Mouse (Mus musculus): ENCODE data around the gene Rab4a. TPM values are rescaled to one million over a fixed set of nuclear protein-coding genes. Genes with fewer than 3 reads are reported as not detected.

The Rab4a gene
- polyA plus RNA-seq, 1 experiment from 2014 or later = 55.3 TPM

DNA sequence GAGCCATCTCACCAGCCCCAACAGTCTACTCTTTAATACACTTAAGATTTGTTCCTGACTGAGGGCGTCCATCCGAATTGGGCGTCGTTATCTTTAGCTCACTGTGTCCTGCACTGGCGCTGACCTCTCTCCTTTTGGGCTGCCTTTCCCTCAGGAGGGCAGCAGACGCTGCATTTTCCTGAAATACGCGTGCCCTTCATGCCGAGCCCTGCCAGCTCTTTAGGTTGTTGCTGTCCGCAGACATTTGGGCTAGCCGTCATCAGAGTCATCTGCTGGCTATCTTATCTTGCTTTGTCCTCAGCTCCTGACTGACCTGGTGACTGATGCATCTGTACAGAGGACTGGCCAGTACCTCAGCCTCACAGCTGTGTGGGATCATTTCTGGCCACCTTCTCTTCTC, 9.5 kb downstream of the Rab4a start:
- ATAC-seq (ENCODE audit: low FRiP score, low read depth) = no peak
- Histone ChIP-seq H3K4me1 (no peaks in the 10 kb centered on the region), H3K27ac (replicated peaks) (no peak overlapping the region), H3K4me2 (replicated peaks) (no peak overlapping the region), H3K9ac (replicated peaks) (no peak overlapping the region), H3K27me3 (no peaks in the 10 kb centered on the region), H3K9me3 (no peaks in the 10 kb centered on the region), H3K4me3 (no peak overlapping the region), H3K36me3 (peaks cover 13% of the 10 kb centered on the region)
- WGBS = 92% methylated on average over 11 of the region's 11 CpGs

- no peaks in the 10 kb centered on the region for H3K4me1 ChIP-seq
- no peaks in the 10 kb centered on the region for H3K9me3 ChIP-seq
- peaks cover 21% of the 10 kb centered on the region for H3K36me3 ChIP-seq
- no peak overlapping the region for H3K4me2 ChIP-seq (replicated peaks)
- 96% methylated on average over 8 of the region's 8 CpGs for WGBS
- H3K27me3 ChIP-seq = no peaks in the 10 kb centered on the region
- no peak for ATAC-seq (ENCODE audit: low FRiP score, low read depth)
- no peak overlapping the region for H3K27ac ChIP-seq (replicated peaks)
- H3K4me3 ChIP-seq = no peak overlapping the region
- H3K9ac ChIP-seq (replicated peaks) = no peak overlapping the region
These were observed 11.2 kb downstream of the Rab4a start for GRCm38 (mm10) chr8:123816939-123817338.

- Histone ChIP-seq H3K36me3 (peaks cover 25% of the 10 kb centered on the region), H3K4me2 (replicated peaks) (no peak overlapping the region), H3K4me3 (no peak overlapping the region), H3K27me3 (no peaks in the 10 kb centered on the region), H3K27ac (replicated peaks) (no peak overlapping the region), H3K9ac (replicated peaks) (no peak overlapping the region), H3K9me3 (no peaks in the 10 kb centered on the region), H3K4me1 (no peaks in the 10 kb centered on the region)
- WGBS = 93% methylated on average over 11 of the region's 11 CpGs
- ATAC-seq (ENCODE audit: low FRiP score, low read depth) = no peak
These were observed 12.0 kb downstream of the Rab4a start for GRCm38 (mm10) chr8:123817747-123818146.

- Histone ChIP-seq H3K27ac (replicated peaks) (no peak overlapping the region), H3K9ac (replicated peaks) (no peak overlapping the region), H3K36me3 (peaks cover 39% of the 10 kb centered on the region), H3K27me3 (no peaks in the 10 kb centered on the region), H3K9me3 (0 out of 2 replicates have a peak, but pooled peaks cover 3% of the 10 kb centered on the region), H3K4me1 (no peaks in the 10 kb centered on the region), H3K4me3 (no peak overlapping the region), H3K4me2 (replicated peaks) (no peak overlapping the region)
- no peak for ATAC-seq (ENCODE audit: low FRiP score, low read depth)
- WGBS = 96% methylated on average over 19 of the region's 19 CpGs
These were observed 14.2 kb downstream of the Rab4a start for GRCm38 (mm10) chr8:123819683-123820610.

DNA sequence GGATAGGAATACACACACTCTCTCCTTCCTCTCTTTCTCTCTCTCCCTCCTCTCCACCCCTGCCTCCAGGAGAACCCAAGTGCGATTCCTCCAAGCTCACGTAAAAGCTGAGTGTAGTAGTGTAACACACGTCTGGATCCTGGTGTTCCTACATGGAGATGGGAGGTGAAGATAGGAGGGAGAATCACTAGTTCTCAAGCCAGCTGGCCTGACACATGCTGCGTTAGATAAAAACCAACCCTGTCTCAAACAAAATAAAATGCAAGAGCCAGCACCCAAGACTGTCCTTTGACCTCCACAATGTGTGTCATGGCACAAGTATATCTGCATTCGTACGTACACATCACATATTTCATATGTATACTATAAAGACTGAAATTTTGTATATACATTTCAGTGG, 15.0 kb downstream of the Rab4a start:
- no peak overlapping the region for H3K9ac ChIP-seq (replicated peaks)
- H3K27ac ChIP-seq (replicated peaks) = no peak overlapping the region
- WGBS = 96% methylated on average over 6 of the region's 6 CpGs
- no peak overlapping the region for H3K4me3 ChIP-seq
- H3K9me3 ChIP-seq = 0 out of 2 replicates have a peak, but pooled peaks cover 3% of the 10 kb centered on the region
- no peak for ATAC-seq (ENCODE audit: low FRiP score, low read depth)
- no peaks in the 10 kb centered on the region for H3K4me1 ChIP-seq
- peaks cover 44% of the 10 kb centered on the region for H3K36me3 ChIP-seq
- no peaks in the 10 kb centered on the region for H3K27me3 ChIP-seq
- H3K4me2 ChIP-seq (replicated peaks) = no peak overlapping the region

DNA sequence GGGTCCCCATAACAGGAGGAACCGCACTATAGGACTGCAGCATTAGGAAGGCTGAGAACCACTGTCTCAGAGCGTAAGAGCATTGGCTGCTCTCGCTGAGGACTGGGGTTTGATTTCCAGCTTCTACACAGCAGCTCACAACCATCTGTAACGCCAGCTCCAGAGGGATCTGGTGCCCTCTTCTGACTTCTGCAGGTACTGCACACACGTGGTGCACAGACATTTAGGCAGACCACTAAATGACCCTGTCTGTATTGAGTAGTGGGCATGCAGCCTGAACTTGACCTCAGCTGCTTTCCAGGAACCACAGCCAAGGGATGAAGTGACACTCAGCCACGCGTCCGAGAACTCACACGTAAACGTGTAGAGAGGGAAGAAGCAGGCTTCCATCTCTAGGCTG, 17.3 kb downstream of the Rab4a start:
- H3K27ac ChIP-seq (replicated peaks) = no peak overlapping the region
- no peaks in the 10 kb centered on the region for H3K4me1 ChIP-seq
- 0 out of 2 replicates have a peak, but pooled peaks cover 3% of the 10 kb centered on the region for H3K9me3 ChIP-seq
- H3K36me3 ChIP-seq = peaks cover 61% of the 10 kb centered on the region
- no peak overlapping the region for H3K9ac ChIP-seq (replicated peaks)
- H3K4me3 ChIP-seq = no peak overlapping the region
- 96% methylated on average over 10 of the region's 10 CpGs for WGBS
- no peaks in the 10 kb centered on the region for H3K27me3 ChIP-seq
- no peak overlapping the region for H3K4me2 ChIP-seq (replicated peaks)
- ATAC-seq (ENCODE audit: low FRiP score, low read depth) = no peak

GRCm38 (mm10) chr8:123823532-123824123, 17.8 kb downstream of the Rab4a start:
- no peak overlapping the region for H3K4me3 ChIP-seq
- 95% methylated on average over 18 of the region's 18 CpGs for WGBS
- H3K27ac ChIP-seq (replicated peaks) = no peak overlapping the region
- H3K27me3 ChIP-seq = no peaks in the 10 kb centered on the region
- H3K9me3 ChIP-seq = 0 out of 2 replicates have a peak, but pooled peaks cover 3% of the 10 kb centered on the region
- H3K4me1 ChIP-seq = no peaks in the 10 kb centered on the region
- peaks cover 66% of the 10 kb centered on the region for H3K36me3 ChIP-seq
- no peak for ATAC-seq (ENCODE audit: low FRiP score, low read depth)
- H3K4me2 ChIP-seq (replicated peaks) = no peak overlapping the region
- H3K9ac ChIP-seq (replicated peaks) = no peak overlapping the region

DNA sequence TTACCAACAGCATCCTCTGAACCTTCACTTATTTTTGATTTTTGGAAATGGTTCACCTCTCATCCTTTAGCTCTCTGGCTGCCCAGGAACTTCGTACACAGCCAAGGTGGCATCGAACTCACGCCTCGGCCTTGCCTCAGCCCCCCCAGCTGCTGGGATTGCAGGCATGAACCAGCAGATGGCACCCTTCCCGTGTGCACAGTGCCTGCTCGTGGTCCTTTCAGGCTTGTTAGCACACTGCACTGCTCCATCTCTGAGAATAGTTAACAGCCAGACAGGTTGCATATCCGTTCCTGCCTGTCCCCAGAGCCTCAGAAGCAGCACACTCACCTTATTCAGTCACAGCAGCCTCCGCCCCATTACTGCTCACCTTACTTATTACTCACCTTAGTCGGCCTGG, 20.2 kb downstream of the Rab4a start:
- Histone ChIP-seq H3K4me2 (replicated peaks) (no peak overlapping the region), H3K27ac (replicated peaks) (no peak overlapping the region), H3K4me1 (no peaks in the 10 kb centered on the region), H3K27me3 (no peaks in the 10 kb centered on the region), H3K9me3 (0 out of 2 replicates have a peak, but pooled peaks cover 3% of the 10 kb centered on the region), H3K4me3 (no peak overlapping the region), H3K36me3 (peaks cover 85% of the 10 kb centered on the region), H3K9ac (replicated peaks) (no peak overlapping the region)
- WGBS = 62% methylated on average over 9 of the region's 9 CpGs
- no peak for ATAC-seq (ENCODE audit: low FRiP score, low read depth)

- ATAC-seq (ENCODE audit: low FRiP score, low read depth) = no peak
- Histone ChIP-seq H3K27ac (replicated peaks) (no peak overlapping the region), H3K27me3 (no peaks in the 10 kb centered on the region), H3K9me3 (0 out of 2 replicates have a peak, but pooled peaks cover 3% of the 10 kb centered on the region), H3K4me1 (no peaks in the 10 kb centered on the region), H3K4me3 (no peak overlapping the region), H3K4me2 (replicated peaks) (no peak overlapping the region), H3K9ac (replicated peaks) (no peak overlapping the region), H3K36me3 (peaks cover 83% of the 10 kb centered on the region)
- 93% methylated on average over 7 of the region's 7 CpGs for WGBS
These were observed 21.0 kb downstream of the Rab4a start for GRCm38 (mm10) chr8:123826758-123827157.

DNA sequence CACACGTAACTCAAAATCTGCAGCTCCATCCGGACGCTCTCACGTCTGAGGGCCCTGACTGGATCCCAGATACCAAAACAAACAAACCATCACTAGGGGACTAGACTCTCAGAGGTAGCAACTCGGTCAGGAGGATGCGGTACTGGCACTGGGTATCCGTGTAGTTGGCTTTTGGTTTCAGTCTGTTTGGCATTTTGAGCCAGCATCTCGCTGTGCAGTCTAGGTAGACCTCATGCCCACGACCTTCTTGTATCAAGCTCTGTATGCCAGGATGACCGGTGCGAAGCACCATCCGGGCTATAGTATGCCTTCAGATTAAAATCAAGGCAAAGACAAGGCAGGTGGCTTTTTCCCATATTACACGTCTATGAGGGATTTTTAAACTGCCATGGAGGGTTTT, 21.7 kb downstream of the Rab4a start:
- Histone ChIP-seq H3K9ac (replicated peaks) (no peak overlapping the region), H3K4me3 (no peak overlapping the region), H3K4me2 (replicated peaks) (no peak overlapping the region), H3K27ac (replicated peaks) (no peak overlapping the region), H3K9me3 (0 out of 2 replicates have a peak, but pooled peaks cover 3% of the 10 kb centered on the region), H3K4me1 (no peaks in the 10 kb centered on the region), H3K36me3 (peaks cover 89% of the 10 kb centered on the region), H3K27me3 (no peaks in the 10 kb centered on the region)
- 90% methylated on average over 13 of the region's 13 CpGs for WGBS
- no peak for ATAC-seq (ENCODE audit: low FRiP score, low read depth)

GRCm38 (mm10) chr8:123832757-123833156, 27.0 kb downstream of the Rab4a start:
- 92% methylated on average over 4 of the region's 4 CpGs for WGBS
- peaks cover 88% of the 10 kb centered on the region for H3K36me3 ChIP-seq

DNA sequence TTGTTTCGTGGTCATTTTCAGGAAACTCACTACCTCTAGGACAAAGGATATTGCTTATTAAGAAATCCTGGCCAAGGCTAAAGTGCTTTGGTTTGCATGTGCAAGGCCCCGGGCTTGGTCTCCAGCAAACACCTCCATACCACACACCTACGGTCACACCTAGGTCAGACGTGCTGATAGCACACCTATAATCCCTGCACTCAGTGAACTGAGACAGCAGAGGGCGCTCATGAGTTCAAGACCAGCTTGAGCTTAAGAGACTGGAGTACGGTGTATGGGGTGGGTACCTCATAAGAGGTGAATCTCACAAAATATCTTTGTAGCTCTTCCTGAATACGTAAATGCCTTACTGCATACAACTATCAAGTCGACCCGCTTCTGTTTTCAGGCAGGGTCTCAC, 29.7 kb downstream of the Rab4a start:
- H3K27me3 ChIP-seq = no peaks in the 10 kb centered on the region
- 61% methylated on average over 9 of the region's 9 CpGs for WGBS
- no peak overlapping the region for H3K27ac ChIP-seq (replicated peaks)
- H3K9me3 ChIP-seq = no peaks in the 10 kb centered on the region
- no peak overlapping the region for H3K4me3 ChIP-seq
- peaks cover 61% of the 10 kb centered on the region for H3K36me3 ChIP-seq
- no peak for ATAC-seq (ENCODE audit: low FRiP score, low read depth)
- no peak overlapping the region for H3K4me2 ChIP-seq (replicated peaks)
- no peak overlapping the region for H3K9ac ChIP-seq (replicated peaks)
- no peaks in the 10 kb centered on the region for H3K4me1 ChIP-seq

More at GRCm38 (mm10) chr8:123832757-123833156, 27.0 kb downstream of the Rab4a start:
- H3K4me3 ChIP-seq = no peak overlapping the region
- no peak overlapping the region for H3K9ac ChIP-seq (replicated peaks)
- no peaks in the 10 kb centered on the region for H3K9me3 ChIP-seq
- H3K27ac ChIP-seq (replicated peaks) = no peak overlapping the region
- no peak overlapping the region for H3K4me2 ChIP-seq (replicated peaks)
- ATAC-seq (ENCODE audit: low FRiP score, low read depth) = no peak
- H3K4me1 ChIP-seq = no peaks in the 10 kb centered on the region
- H3K27me3 ChIP-seq = no peaks in the 10 kb centered on the region
